Mouse (Mus musculus) stomach, postnatal 0 days (tissue): ENCODE results near the gene Gm45785. TPM values are rescaled to one million over a fixed set of nuclear protein-coding genes. Genes with fewer than 3 reads are reported as not detected.
A peak's percentile ranks its signal among the peaks of the same experiment; 100 is the strongest.

ENCODE experiments used
- ATAC-seq: fragments of 200-750 bp; cut with Nextera tagmentation; 2 replicates; pipeline ENCODE4 v1.8.0; 2017; ENCODE audit not compliant: low FRiP score, low TSS enrichment
- DNase-seq: peaks from one replicate; pipeline ENCODE4 v3.0.0-alpha.2; 2016; ENCODE audit warnings: low spot score
- H3K27ac ChIP-seq: fragments of 300-500 bp; sonication (generic); replicated peaks from 2 replicates; pipeline ENCODE4 v1.5.1; 2014; ENCODE audit warnings: mild to moderate bottlenecking, control low read depth
- H3K27me3 ChIP-seq: fragments of 300-500 bp; sonication (generic); 2 replicates; pipeline ENCODE4 v1.6.1; 2014; ENCODE audit warnings: low read length; ENCODE audit not compliant: control insufficient read depth, insufficient read depth
- H3K36me3 ChIP-seq: fragments of 300-500 bp; sonication (generic); 2 replicates; pipeline ENCODE4 v1.6.1; 2014; ENCODE audit warnings: low read length, mixed read lengths; ENCODE audit not compliant: control insufficient read depth, insufficient read depth
- H3K4me1 ChIP-seq: fragments of 300-500 bp; sonication (generic); replicated peaks from 2 replicates; pipeline ENCODE4 v1.6.1; 2014; ENCODE audit warnings: antibody characterized with exemption; ENCODE audit not compliant: control insufficient read depth, insufficient read depth
- H3K4me2 ChIP-seq: fragments of 300-500 bp; sonication (generic); replicated peaks from 2 replicates; pipeline ENCODE4 v1.6.1; 2014; ENCODE audit warnings: low read depth, mild to moderate bottlenecking, control low read depth, moderate library complexity
- H3K4me3 ChIP-seq: fragments of 300-500 bp; sonication (generic); 2 replicates; pipeline ENCODE4 v1.5.1; 2014; ENCODE audit warnings: low read depth, low read length, control low read depth
- H3K9ac ChIP-seq: fragments of 300-500 bp; sonication (generic); 2 replicates; pipeline ENCODE4 v1.6.1; 2014; ENCODE audit warnings: mild to moderate bottlenecking, low read length, control low read depth, mixed read lengths
- H3K9me3 ChIP-seq: fragments of 300-500 bp; sonication (generic); 2 replicates; pipeline ENCODE4 v1.6.1; 2016; ENCODE audit warnings: low read length; ENCODE audit not compliant: control insufficient read depth
- CTCF ChIP-seq: IDR thresholded peaks from 2 replicates; pipeline ENCODE4 v1.5.1; 2016; ENCODE audit warnings: antibody characterized with exemption, low read depth, mild to moderate bottlenecking, moderate library complexity
- EP300 ChIP-seq: optimal IDR thresholded peaks from 2 replicates; pipeline ENCODE3; 2016; ENCODE audit warnings: antibody characterized with exemption
- WGBS: fragments of 180-500 bp; shearing (Covaris S2); extraction: QIAGEN DNeasy Blood & Tissue Kit; methylation state at CpG from one replicate; pipeline ENCODE4 v1.1.7; 2014; 5-methylcytosine and 5-hydroxymethylcytosine counted together
- polyA plus RNA-seq: library from polyadenylated mRNA; unstranded; fragments of >200 nt; fragmentation: Nextera tagmentation; extraction: Ambion mirVana; gene quantifications from 2 replicates; pipeline ENCODE4 v1.2.1, GENCODE M21; 2015

Gene Gm45785
- polyA plus RNA-seq, 1 experiment from 2014 or later: not detected

GRCm38 (mm10) chr7:140856785-140857549 is 836 bp upstream of the Gm45785 start, which contains the start of gene Ric8a:
Ric8a (plus strand) TSS chr7:140856957.
- H3K27ac ChIP-seq: peak within 1 kb of the TSS; percentile 98
- DNase-seq: peak; percentile 95
- H3K4me3 ChIP-seq: peak within 1 kb of the TSS; percentile 78
- H3K36me3 ChIP-seq: peaks cover 23% of the 10 kb centered on the region
- H3K27me3 ChIP-seq: no peaks in the 10 kb centered on the region
- TF ChIP-seq EP300 (no peak), CTCF (no peak)
- H3K9ac ChIP-seq: peak within 1 kb of the TSS; percentile 89
- peaks cover 10% of the 10 kb centered on the region; the same call in 1 of the 2 replicates for H3K4me1 ChIP-seq
- H3K9me3 ChIP-seq: no peaks in the 10 kb centered on the region
- peak within 1 kb of the TSS; percentile 80 for H3K4me2 ChIP-seq
- under 1% methylated on average over 50 of the region's 50 CpGs for WGBS
- ATAC-seq: peak; percentile 89

- Histone ChIP-seq H3K36me3 (peaks cover 16% of the 10 kb centered on the region; the same call in 1 of the 2 replicates), H3K4me1 (peaks cover 10% of the 10 kb centered on the region; the same call in 1 of the 2 replicates), H3K9me3 (no peaks in the 10 kb centered on the region), H3K27me3 (no peaks in the 10 kb centered on the region), H3K4me3 (peak overlapping the region; percentile 78), H3K27ac (peak overlapping the region; percentile 98), H3K9ac (peak overlapping the region; percentile 89), H3K4me2 (peak overlapping the region; percentile 80)
- WGBS: 65% methylated on average over 9 of the region's 9 CpGs
- DNase-seq (no peak), ATAC-seq (no peak)
- no peak for TF ChIP-seq CTCF
- TF ChIP-seq EP300: no peak
Measured at GRCm38 (mm10) chr7:140855181-140855580, 950 bp downstream of the Gm45785 start.

DNA sequence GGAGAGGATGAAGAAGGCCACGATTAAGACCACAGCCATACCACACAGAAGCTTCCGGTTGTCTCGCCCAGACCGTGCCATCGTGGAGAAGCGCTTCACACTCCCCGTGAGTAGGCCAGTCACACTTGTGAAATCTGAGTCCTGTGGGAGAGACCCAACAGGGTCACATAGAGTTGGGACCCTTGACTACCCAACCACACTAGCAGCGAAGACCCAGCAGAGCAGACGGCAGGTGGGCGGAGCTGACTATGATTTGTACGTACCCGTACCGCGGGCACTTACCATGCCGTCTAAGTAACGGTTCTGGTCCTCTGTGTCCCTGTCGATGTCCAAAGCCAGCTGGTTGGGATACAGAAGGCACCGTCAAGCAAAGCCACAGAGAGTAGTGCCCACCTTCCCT is 1.6 kb downstream of the Gm45785 start:
- Histone ChIP-seq H3K27me3 (no peaks in the 10 kb centered on the region), H3K9ac (no peak overlapping the region), H3K4me1 (peaks cover 10% of the 10 kb centered on the region; the same call in 1 of the 2 replicates), H3K4me2 (no peak overlapping the region), H3K9me3 (no peaks in the 10 kb centered on the region), H3K36me3 (peaks cover 16% of the 10 kb centered on the region; the same call in 1 of the 2 replicates), H3K27ac (no peak overlapping the region), H3K4me3 (no peak overlapping the region)
- 92% methylated on average over 18 of the region's 18 CpGs for WGBS
- DNase-seq (no peak), ATAC-seq (no peak)
- no peak for TF ChIP-seq EP300
- no peak for TF ChIP-seq CTCF

- DNase-seq (no peak), ATAC-seq (no peak)
- Histone ChIP-seq H3K9me3 (no peaks in the 10 kb centered on the region), H3K4me1 (peaks cover 10% of the 10 kb centered on the region; the same call in 1 of the 2 replicates), H3K4me2 (no peak overlapping the region), H3K4me3 (no peak overlapping the region), H3K27ac (no peak overlapping the region), H3K36me3 (peaks cover 16% of the 10 kb centered on the region; the same call in 1 of the 2 replicates), H3K27me3 (no peaks in the 10 kb centered on the region), H3K9ac (no peak overlapping the region)
- 82% methylated on average over 9 of the region's 9 CpGs for WGBS
- TF ChIP-seq EP300 (no peak), CTCF (no peak)
Measured at GRCm38 (mm10) chr7:140853386-140853785, 2.7 kb downstream of the Gm45785 start.

- ATAC-seq (no peak), DNase-seq (no peak)
- Histone ChIP-seq H3K4me1 (0 out of 2 replicates have a peak, but pooled peaks cover 5% of the 10 kb centered on the region), H3K4me2 (no peak overlapping the region), H3K36me3 (peaks cover 16% of the 10 kb centered on the region; the same call in 1 of the 2 replicates), H3K9ac (no peak overlapping the region), H3K9me3 (no peaks in the 10 kb centered on the region), H3K27me3 (no peaks in the 10 kb centered on the region), H3K4me3 (no peak overlapping the region), H3K27ac (no peak overlapping the region)
- TF ChIP-seq EP300 (no peak), CTCF (no peak)
- 94% methylated on average over 4 of the region's 4 CpGs for WGBS
Measured at GRCm38 (mm10) chr7:140851916-140852315, 4.2 kb downstream of the Gm45785 start.

DNA sequence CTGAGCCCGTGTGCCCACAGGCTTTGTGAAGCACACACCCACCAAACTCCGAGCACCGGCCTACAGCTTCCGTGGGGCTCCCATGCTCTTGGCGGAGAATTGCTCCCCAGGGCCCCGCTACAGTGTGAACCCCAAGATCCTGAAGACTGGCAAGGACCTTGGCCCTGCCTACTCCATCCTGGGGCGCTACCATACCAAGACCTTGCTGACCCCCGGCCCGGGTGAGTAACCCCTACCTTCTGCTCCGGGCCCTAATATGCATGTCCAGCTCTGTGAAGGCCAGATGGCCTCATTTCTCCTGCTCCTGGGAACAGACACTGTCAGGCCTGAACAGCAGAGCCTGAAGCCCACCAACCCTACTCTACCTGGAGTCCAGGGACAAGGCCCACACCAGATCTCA is 7.5 kb downstream of the Gm45785 start:
- peaks cover 9% of the 10 kb centered on the region; the same call in 1 of the 2 replicates for H3K36me3 ChIP-seq
- no peak overlapping the region for H3K4me2 ChIP-seq
- H3K4me1 ChIP-seq: no peaks in the 10 kb centered on the region
- ATAC-seq (no peak), DNase-seq (no peak)
- H3K4me3 ChIP-seq: no peak overlapping the region
- 90% methylated on average over 10 of the region's 10 CpGs for WGBS
- no peaks in the 10 kb centered on the region for H3K27me3 ChIP-seq
- H3K27ac ChIP-seq: no peak overlapping the region
- TF ChIP-seq CTCF (no peak), EP300 (no peak)
- H3K9me3 ChIP-seq: no peaks in the 10 kb centered on the region
- no peak overlapping the region for H3K9ac ChIP-seq
